Mouse (Mus musculus) thymus, postnatal 14 days (tissue): ENCODE measurements at regions not wholly inside any gene's neighbourhood (a gene's known extent, or its start where the extent isn't known, plus 50 kb on each side); places are given as distances from the start of the nearest gene placed in this dataset.

Experiments used
- DNase-seq: peaks from one replicate; pipeline ENCODE4 v3.0.0; 2021

DNA sequence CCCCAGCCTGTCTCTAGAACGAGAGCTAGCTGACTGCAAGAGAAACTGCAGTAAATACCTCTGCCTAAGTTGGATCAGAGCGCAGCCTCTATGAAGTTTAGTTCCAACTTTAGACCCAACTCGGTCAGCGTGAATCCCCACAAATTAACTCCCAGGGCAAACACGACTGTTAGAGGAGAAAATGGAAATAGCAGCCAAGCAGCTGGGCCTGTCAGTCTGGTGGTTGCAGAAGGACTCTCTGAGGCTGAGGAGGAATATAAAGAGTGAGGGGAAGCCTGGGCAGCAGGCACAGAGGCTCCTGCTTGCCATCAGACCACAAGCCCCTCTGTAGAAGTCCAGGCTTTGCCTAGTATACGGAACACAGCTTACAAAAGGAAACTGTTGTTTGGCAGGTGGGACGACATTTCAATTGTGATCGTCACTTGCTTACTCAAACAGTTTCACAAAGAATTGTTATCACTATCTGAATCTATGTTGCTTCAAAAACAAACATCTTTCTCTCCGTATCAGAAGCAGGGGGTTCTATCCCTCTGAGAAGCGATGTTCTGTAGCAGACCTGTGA is 135.0 kb downstream of the Lmo4 start:
- DNase-seq: no peak

DNA sequence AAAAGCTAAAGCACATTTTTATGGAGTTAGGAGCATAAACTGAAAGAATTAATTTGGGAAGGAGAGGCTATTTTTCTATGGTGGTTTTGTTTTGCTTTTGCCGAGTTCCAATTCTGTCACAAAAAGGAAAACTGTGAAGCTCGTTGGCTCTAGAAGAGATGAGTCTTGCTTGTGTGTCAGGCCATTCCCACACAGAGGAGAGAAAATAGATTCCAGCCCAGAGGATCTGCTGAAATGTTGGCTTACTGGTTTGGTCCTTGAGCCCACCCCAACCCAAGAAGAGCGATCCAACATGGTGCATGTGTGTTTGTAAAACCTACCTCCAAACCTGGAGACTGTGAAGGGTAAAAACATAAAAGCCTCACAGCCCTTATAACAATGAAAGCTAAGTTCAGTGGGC is 138.0 kb downstream of the Lmo4 start:
- DNase-seq: no peak

DNA sequence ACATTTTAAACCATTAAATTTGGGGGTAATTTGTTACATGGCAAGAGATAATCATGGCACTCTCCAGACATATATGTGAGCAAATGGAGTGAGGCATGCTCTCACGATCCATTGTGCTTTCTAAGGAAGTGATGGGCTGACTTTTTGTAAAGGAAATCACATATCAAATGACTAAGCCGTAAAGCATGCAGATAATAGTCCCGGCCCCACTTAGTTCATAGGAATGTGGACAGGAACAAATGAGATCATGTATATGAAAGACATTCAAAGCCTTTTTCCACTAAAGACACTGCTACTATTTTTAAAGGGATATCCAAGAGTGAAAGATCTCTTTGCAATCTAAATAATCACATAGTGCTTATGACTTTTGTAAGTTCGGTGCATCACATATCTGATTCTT is 146.9 kb downstream of the Lmo4 start:
- DNase-seq: no peak

DNA sequence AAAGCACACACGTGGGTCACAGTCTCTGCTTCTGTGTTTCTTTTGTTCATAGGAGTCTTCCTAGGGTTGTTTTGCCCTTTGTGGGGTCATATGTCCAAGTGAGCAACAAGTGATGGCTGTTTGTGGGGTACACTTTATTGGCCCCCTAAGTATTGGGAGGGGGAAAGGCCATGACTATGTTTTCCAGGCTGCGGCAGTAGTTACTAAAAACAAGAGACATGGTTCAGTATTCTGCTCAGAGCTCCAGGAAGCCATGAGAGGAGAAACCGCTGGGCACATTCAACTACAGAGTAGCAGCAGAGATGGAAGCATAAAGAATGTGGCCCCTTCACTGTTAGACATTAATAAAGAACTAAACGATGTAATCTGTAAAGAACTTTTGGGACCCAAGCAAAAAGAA is 154.7 kb downstream of the Lmo4 start:
- DNase-seq: no peak

DNA sequence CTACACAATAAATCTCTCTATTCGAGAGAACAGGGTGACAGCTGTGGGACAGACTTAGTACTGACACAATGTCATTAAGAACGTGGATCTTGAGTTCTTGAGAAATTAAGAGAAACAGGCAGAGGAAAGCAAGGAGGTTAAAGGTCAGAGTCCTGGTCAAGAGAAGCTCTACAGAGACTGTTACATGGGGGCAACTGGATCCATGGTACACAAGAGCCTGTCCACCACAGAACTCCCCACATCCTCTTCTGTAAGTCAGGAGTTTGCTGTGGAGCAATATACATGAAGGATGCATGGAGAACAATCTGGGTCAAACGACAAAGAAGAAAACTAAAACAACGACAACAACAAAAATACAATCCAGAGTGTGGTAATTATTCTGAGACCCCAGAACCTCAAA is 155.8 kb downstream of the Lmo4 start:
- DNase-seq: no peak

DNA sequence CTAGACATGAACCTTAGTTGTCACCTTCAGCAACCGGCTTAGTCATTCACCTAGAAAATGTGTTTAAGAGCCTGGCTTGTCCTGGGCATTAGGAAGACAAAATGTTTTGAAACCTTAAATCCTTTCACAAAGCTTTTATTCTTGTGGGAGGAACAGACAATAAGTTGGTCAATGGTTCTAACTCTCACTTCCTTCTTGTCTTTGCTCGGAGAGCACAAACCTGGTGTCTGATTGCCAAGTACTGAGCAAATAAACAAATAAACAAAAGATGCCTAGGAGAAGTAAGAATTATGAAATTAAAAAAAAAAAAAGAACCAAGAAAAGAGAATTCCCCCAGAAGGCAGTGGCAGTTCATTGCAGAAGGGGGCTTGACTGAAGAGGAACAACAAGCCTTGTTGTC is 160.7 kb downstream of the Lmo4 start:
- DNase-seq: no peak

DNA sequence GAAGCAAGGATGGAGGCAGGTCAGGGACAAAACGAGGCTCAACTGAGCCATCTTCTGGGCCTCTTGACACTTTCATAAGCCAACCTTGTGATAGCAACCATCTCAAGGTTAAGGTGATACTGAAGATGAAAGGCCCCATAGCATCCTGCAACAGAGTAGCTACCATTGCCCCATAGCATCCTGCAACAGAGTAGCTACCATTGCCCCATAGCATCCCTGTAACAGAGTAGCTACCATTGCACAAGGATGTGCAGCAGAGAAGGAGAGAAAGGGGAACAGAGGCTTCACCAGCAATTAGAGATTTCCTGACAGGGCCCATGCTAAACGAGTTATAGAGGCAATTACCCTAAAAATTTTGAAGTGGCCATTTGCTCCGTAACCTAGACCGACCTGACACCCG is 163.2 kb downstream of the Lmo4 start:
- no peak for DNase-seq

DNA sequence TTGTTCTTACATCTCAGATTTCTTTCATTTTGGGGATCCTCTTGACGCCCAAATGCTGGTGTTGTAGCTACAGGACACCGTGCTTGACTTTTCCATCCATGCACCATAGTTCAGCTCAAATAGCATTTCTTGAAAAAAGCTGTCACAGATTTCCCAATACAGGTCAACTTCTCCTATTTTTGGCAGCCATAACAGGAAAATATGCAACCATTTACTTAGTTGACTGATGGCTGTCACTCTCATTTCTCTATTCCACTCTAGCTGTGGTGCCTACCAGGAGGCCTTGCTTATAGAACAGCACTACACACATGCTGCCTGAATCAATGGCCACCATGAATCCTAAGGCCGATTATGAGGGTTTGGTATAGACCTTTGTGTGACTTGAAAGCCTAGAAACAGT is 165.5 kb downstream of the Lmo4 start:
- DNase-seq: no peak

DNA sequence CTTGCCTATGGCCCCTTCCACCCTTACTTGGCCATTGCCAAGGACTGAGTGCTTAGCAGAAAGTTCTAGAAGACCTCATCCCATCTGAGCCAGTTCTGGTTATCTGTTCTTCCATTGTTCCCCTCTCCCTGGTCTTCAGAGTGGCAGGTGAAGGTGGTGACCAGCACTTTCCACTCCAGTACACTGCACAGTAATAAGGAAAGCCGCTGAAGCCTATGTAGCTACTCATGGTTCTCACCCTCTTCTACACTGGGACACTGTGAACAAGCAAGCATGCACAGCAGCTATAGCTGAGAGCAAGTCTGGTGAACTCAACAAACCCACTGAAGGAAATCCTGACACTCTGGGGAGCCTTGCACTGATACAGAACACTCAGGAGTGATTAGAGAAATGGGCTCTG is 175.4 kb downstream of the Lmo4 start:
- DNase-seq: no peak

DNA sequence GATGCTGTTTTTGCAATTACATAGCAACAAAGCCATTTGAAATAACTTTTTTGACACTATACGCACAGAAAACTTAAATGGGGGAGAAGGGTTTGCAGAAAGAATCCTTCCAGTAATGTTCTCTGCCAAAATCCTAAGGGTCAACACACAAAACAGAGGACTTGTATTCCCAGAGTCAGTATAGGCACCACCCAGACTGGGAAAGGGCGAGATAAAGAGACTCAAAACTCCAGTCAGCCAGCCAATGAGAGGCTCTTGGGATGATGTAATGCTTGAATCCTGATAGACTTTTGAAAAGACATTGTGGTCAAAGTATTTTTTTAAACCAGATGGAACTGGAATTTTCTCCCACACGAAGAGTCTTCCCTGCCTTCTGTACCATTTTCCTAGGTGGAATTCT is 175.9 kb downstream of the Lmo4 start:
- DNase-seq: no peak

DNA sequence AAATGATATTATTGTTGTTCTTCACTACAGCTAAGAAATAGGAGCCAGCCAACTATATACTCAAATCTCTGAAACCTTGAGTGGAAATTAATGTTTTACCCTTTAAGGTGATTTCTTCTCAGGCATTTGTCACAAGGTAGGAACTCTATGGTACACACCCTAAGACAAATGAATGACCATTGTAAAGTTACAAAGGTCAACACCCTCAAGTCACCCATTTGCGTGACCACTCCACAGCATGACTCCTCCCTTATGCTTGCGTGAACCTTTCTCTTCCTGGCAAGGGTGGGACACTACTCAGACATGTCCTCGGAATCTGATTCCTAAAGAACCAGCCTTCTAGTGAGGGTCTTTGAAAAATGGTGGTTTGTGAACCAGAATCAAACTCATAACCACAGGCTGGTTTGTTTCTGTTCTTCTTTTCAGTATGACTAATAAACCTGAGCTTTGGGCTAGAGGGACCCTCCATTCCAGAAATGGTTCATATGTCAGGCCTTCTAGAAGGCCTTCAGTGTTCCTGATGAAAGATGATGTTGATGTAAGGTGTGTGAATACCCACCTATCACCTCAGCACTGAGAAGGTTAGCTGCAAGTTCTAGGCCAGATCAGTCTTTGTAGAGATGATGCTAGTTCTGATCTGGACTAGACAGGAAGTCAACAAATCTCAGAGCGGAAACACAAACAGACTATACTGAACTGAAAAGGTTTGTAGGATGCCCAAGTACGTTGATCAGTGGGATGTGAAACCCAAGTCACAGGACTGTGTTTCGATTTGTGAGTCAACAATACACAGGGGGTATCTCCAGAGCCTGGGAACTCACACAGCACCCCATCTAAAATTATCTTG is 177.7 kb downstream of the Lmo4 start:
- no peak for DNase-seq

DNA sequence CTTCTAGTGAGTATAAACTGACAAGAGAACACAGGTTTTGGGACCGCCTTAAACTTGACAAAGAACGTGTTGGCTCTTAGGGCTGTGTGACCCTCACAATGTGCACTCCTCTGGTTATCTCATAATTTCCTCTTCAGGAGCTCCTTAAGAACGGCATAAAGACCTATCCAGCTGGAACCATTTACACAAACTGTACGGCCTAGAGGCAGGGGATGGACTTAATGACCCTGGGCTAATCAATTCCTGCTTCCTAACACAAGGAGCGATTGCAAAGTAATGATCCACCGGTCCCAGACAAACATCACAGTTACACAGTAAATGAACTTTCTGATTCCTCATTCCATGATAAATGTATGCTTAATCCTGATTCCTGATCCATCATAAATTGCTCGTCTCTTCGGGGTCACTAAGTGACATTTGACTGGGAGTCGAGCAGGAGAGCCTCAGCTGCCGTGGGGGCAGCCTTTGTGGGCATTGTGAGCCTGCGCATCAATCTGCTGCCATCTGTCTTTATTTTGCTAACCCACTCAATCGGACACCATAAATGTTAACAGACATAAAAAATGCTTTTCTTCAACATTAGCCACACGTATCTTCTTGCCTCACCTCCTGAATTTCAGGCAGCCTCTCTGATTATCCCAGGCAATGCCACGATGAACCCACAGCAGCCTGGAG is 179.4 kb downstream of the Lmo4 start:
- DNase-seq: no peak

DNA sequence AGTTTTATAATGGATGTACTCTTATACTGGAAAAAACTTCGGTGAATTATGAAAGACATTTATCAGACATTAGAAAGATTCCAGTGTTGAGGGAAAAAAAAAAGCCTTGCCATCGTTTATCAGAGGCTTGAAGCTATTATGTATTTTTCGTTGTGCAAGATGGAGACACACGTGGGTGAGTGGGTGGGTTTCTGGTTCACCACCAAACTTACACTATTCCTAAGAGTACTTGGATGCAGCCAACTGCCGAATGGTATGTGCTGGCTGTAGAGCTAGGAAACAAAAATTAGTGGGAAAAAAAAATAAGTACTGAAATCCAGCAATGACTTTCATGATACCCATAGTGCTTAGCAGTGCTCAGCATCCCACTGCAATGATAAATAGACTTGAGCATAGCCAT is 180.8 kb downstream of the Lmo4 start:
- no peak for DNase-seq

DNA sequence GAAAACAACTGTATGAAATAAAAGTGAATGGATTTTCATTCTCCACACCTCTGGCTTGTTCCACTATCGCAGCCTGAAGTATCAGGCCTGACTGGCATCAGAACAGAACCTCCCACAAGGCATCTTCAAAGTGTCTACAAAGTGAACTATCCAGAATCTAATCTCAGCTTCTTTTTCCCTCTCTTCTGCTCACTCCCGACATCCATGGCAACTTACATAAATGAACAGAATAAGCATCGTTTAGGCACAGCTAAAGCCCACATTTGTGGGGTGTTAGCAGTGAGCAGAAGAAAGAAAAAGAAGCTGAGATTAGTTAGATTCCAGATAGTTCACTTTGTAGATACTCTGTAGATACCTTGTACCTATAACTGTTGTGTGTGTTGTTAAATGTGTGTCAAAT is 182.0 kb downstream of the Lmo4 start:
- DNase-seq: no peak

DNA sequence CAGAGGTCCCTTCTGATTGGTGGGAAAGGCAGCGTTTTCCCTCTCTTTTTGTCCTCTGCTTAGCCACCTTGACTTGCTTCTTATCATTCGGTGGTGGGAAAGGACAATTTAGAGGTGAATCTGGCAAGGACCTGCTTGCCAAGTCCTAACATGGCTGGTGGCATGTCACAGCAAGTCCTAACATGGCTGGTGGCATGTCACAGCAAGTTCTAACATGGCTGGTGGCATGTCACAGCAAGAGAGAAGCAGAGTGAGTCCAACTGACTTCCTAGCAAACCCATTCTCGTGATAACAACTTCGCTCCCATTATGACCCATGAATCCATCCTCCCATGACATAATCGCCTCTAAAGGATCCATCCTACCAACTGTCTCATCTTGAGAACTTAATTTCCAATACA is 183.1 kb downstream of the Lmo4 start:
- DNase-seq: no peak

DNA sequence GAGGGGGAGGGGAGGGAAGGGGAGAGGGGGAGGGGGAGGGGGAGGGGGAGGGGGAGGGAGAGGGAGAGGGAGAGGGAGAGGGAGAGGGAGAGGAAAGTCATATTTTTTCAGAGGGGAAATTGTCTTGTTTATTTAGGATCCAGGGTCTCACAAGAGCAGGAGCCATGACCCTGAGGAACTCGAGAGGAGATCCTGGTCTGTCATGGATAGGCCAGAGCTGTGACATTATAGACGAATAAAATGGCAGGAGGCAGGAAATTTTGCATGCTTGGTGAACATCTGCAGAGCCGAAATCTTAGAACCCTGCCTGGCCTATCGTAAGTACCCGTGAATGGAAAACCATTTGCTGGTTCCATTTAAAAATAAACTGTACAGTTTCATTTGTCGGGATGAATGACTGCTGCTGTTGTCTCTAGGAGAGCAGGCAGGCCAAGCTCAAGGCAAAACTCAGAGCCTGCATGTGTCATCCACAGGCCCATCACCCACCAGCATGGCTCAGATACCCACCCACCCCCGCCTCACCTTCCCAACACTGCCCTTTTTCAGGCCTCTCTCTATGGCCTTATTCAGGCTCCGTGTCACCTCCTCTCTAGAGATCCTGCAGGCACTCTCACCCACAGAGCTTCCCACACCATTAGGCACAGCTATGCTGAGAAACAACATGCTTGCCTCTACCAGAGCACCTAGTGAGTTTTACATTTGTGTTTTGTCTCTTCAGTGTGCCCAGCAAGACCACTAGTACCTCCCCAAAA is 184.7 kb downstream of the Lmo4 start:
- DNase-seq: peak; percentile 0

DNA sequence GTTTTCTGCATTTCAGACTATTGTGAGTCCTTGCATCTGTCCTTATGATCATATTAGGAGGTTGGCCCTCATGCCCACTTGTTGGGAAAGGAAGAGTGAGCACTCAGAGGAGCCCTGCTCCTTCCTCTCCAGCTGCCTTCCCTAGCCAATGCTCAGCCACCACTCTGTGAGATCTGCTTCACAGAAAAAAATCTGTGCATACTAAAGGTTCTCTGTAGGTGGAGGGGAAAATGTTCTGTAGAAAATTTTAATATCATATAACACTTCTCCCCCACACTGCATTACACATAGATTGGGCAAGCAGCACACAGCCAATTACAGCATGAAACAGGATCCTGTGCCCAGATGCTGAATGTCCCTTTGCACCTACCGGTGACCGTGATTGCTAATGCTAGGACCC is 185.7 kb downstream of the Lmo4 start:
- DNase-seq: peak; percentile 2

DNA sequence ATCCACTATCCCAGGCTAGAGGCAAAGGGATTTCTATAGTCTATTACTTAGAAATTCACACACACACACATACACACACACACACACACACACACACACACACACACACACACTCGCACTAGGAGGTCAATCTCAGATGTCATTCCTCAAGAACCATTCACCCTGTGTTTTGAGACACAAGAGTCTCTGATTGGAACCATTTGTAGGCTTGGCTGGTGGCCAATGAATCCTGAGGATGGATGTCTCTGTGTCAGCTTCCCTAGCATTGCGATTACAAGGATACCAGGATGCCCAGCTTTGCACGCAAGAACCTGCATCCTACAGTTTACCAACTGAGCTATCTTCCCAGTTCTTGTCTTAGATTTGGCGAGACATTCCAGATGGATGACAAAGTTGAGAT is 186.5 kb downstream of the Lmo4 start:
- peak; percentile 1 for DNase-seq

DNA sequence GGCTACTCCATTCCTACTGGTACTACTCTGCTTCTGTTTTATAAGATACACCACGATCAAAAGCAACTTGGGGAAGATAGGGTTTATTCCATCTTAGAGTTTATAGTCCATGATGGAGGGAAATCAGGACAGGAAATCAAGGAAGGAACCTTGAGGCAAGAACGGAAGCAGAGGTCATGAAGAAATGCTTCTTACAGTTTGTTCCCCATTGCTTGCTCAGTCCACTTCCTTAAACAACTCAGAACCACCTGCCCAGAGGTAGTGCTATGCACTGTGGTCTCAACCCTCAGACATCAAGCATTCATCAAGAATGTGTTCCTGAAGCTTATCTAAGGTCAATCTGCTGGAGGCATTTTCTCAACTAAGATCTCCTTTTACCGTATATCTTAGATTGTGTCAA is 189.8 kb downstream of the Lmo4 start:
- peak; percentile 2 for DNase-seq

DNA sequence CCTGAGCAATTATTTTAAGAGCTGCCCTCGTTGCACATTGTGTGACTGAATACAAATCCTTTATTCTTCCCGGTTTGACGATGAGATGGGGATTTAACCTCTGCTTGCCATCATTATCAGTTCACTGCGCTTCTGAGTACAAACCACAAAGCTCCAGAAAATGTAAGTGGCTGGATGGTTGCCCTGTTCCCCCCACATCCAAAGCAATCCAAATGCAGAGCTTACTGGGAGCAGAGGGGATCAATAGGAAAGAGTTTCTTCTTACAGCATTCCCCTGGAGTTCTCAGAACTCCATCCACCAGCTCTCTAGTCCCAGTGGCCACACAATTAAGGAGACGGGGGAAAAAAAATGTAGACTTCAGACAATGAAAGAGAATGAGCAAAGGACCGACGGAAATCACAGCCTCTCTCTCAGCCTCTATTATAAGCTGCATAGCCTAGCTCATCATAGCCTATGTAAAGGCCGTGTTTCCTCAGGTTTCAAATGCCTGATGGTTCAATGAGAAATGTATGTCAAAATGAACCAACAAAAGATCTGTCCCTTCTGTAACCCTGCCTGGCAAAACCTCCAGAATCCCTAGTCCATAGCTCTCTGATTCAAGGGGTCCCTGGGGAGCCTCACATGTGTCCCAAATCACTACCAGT is 191.4 kb downstream of the Lmo4 start:
- no peak for DNase-seq

DNA sequence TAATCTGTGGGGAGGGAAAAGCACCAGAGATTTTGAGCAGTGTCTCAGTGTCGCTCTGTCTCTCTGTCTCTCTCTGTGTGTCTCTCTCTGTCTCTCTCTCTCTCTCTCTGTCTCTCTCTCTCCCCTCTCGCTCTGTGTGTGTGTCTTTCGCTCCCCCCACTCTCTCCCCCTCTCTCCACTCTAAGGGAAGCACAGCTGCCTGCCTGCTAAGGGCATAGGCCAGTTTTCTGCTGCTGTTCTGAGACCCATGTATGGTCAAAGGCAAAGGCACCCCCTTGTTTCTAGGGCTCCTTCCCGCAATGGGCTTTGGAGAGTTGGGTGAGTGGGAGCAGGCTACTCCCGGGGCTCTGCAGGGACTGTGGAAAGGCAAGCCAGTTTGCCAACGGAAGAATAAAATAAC is 192.2 kb downstream of the Lmo4 start:
- peak; percentile 2 for DNase-seq

DNA sequence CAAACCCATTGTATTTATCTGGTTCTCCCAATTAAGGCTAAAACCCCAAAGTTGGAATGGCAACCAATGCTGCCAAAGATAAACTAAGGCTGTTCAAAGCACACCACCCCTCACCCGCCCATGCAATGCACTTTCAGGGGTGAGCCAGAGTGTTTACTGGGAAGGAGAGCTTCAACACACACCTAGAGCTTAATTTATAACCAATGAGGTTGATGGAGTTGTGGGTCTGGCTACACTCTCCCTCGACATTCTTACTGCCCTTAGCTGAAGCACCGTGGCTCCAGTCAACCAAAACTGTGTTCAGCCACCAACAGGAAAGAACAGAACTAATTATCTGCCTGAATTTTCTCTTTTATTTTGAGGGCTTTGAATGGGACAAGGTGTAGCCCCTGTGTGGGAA is 192.8 kb downstream of the Lmo4 start:
- DNase-seq: no peak

DNA sequence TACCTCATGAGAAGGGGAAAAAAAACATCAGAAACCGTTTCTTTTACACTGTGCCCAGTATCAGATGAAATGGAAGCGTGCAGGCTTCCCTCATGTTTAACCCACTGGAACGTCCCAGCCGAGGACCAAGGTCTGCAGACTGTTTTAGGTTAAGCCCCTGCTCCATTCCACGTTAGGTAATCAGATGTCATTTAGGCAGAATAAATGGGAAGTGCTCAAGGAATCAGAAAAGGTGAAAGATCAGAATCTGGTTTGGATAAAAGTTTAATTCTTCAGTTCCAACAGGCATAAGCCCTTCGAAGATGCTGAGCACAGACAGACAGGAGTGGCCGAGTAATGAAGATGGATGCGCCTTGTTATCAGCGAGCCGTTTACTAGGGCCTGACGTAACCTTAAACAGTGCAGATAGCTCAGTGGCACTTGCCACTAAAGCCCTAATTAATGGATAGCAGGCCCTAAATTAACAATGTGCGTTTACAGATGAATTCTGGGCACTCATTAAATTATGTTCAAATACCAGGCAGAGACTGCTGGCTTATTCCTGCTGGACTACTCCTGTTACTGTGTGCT is 193.5 kb downstream of the Lmo4 start:
- DNase-seq: no peak
